Mouse (Mus musculus): Measurements from ENCODE around the gene Rbfox2.

DNA sequence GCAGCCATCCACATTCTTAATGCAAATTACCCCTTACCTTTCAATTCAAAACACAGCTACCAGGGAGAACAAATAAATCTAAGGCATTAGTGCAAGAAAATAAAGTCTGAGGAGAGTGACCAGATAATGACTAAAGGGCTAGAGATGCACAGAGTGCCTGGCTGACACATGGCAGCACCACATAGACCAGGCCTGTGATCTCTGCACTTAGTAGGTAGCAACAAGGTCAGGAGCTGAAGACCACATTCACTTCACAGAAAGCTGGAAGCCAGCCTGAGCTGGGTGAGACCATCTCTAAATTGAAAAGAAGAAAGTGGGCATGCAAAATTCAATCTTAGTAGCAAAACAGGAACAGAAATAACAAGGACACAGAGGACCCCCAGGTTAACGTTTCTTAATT, 30.5 kb downstream of the Rbfox2 start:
- TF ChIP-seq POLR2A (IDR thresholded peaks at IDR 0.05; ENCODE audit: extremely low read depth, insufficient read depth, low read length) (no peak), CTCF (IDR thresholded peaks at IDR 0.05; ENCODE audit: low read depth, low read length) (no peak)

Data from liver, adult 2 months (tissue).